Mouse (Mus musculus): Measurements from ENCODE around the gene Zbtb7a. TPM values are rescaled to one million over a fixed set of nuclear protein-coding genes. Genes with fewer than 3 reads are reported as not detected.

Zbtb7a gene
- polyA plus RNA-seq, 1 experiment: 12.7 TPM

- no peak for DNase-seq (ENCODE audit: low read depth)
- TF ChIP-seq CTCF (IDR thresholded peaks at IDR 0.05; ENCODE audit: borderline replicate concordance, extremely low read depth, insufficient read depth, insufficient read length) (no peak), POLR2A (IDR thresholded peaks at IDR 0.05; ENCODE audit: borderline replicate concordance, extremely low read depth, insufficient read depth, insufficient read length, poor library complexity, severe bottlenecking) (no peak)
Observed at GRCm38 (mm10) chr10:81140005-81140404, 5.0 kb downstream of the Zbtb7a start.

DNA sequence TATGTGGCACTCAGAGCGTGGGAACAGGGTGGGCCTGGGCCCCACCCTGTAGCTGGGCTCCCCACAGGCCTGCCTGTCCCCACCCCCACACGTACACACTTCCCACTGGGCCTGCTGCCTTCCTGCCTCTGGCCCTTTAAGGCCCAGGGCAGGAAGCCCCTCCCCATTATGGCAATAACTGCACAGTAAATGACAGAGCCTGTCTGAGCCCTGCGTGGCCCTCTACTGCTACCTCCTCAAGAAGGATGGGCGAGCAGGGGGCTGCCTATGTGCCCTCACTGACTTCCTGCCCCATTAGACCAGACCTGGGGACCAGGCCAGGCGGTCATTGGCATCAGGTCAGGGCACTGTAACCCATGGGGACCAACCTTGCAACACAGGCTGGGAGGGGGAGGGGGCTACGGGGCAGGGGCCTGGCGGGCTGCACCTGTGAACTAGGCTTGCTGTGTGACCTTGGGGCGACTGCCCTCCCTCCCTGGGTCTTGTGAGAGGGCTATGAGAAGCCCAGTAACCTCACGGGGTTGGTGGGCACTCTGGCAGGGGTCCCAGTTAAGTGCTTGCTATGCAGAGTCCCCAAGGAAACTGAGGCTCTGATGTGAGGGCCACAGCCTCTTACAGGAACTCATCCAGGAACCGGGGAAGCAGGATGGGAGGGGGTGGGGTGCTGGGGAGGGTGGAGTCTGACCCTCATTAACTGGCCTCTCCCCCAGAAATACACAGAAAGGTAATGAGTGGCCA is 5.9 kb downstream of the Zbtb7a start:
- TF ChIP-seq POLR2A (IDR thresholded peaks at IDR 0.05; ENCODE audit: borderline replicate concordance, extremely low read depth, insufficient read depth, insufficient read length, poor library complexity, severe bottlenecking): no peak
- TF ChIP-seq CTCF (IDR thresholded peaks at IDR 0.05; ENCODE audit: borderline replicate concordance, extremely low read depth, insufficient read depth, insufficient read length): no peak
- no peak for DNase-seq (ENCODE audit: low read depth)

- TF ChIP-seq CTCF (IDR thresholded peaks at IDR 0.05; ENCODE audit: borderline replicate concordance, extremely low read depth, insufficient read depth, insufficient read length) (no peak), POLR2A (IDR thresholded peaks at IDR 0.05; ENCODE audit: borderline replicate concordance, extremely low read depth, insufficient read depth, insufficient read length, poor library complexity, severe bottlenecking) (no peak)
- no peak for DNase-seq (ENCODE audit: low read depth)
Observed at GRCm38 (mm10) chr10:81141455-81142210, 6.6 kb downstream of the Zbtb7a start.

GRCm38 (mm10) chr10:81142551-81142981 is 7.5 kb downstream of the Zbtb7a start:
- DNase-seq (ENCODE audit: low read depth): peak; percentile 47

GRCm38 (mm10) chr10:81143157-81143633 is 8.2 kb downstream of the Zbtb7a start:
- no peak for TF ChIP-seq CTCF (IDR thresholded peaks at IDR 0.05; ENCODE audit: borderline replicate concordance, extremely low read depth, insufficient read depth, insufficient read length)
- no peak for DNase-seq (ENCODE audit: low read depth)

More at GRCm38 (mm10) chr10:81142551-81142981, 7.5 kb downstream of the Zbtb7a start:
- no peak for TF ChIP-seq POLR2A (IDR thresholded peaks at IDR 0.05; ENCODE audit: borderline replicate concordance, extremely low read depth, insufficient read depth, insufficient read length, poor library complexity, severe bottlenecking)
- no peak for TF ChIP-seq CTCF (IDR thresholded peaks at IDR 0.05; ENCODE audit: borderline replicate concordance, extremely low read depth, insufficient read depth, insufficient read length)

DNA sequence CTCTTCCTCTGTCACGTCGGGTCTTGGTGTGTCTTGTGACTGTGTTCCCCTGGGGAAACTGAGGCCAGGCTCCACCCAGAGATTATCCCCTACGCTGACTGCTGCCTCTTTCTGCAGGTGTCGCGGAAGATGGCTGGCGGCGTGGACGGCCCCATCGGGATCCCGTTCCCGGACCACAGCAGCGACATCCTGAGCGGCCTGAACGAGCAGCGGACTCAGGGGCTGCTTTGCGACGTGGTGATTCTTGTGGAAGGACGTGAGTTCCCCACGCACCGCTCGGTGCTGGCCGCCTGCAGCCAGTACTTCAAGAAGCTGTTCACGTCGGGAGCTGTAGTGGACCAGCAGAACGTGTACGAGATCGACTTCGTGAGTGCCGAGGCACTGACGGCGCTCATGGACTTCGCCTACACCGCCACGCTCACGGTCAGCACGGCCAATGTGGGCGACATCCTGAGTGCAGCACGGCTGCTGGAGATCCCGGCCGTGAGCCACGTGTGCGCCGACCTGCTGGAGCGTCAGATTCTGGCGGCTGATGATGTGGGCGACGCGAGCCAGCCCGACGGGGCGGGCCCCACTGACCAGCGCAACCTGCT is 8.9 kb downstream of the Zbtb7a start:
- no peak for DNase-seq (ENCODE audit: low read depth)
- TF ChIP-seq CTCF (IDR thresholded peaks at IDR 0.05; ENCODE audit: borderline replicate concordance, extremely low read depth, insufficient read depth, insufficient read length) (no peak), POLR2A (IDR thresholded peaks at IDR 0.05; ENCODE audit: borderline replicate concordance, extremely low read depth, insufficient read depth, insufficient read length, poor library complexity, severe bottlenecking) (no peak)

GRCm38 (mm10) chr10:81144667-81145066 is 9.6 kb downstream of the Zbtb7a start:
- TF ChIP-seq CTCF (IDR thresholded peaks at IDR 0.05; ENCODE audit: borderline replicate concordance, extremely low read depth, insufficient read depth, insufficient read length) (no peak), POLR2A (IDR thresholded peaks at IDR 0.05; ENCODE audit: borderline replicate concordance, extremely low read depth, insufficient read depth, insufficient read length, poor library complexity, severe bottlenecking) (no peak)
- no peak for DNase-seq (ENCODE audit: low read depth)

DNA sequence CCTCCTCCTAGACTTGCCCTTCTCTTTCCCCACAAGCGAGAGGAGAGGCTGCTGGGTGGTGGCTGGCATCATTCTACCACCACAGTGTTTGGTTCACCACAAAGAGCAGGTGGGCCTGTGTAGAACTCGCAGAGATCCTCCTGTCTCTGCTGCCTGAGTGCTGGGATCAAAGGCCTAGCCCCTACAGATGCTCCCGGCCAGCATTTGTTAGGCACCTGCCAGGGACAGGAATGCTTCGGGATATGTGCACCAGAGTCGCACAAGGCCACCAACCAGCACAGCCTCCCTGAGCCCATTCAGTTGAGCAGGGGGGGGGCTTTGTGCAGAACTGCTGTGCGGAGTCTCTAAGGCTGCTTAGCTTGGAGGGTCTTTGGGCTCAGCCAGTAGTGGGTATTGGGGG is 10.3 kb downstream of the Zbtb7a start:
- no peak for DNase-seq (ENCODE audit: low read depth)
- TF ChIP-seq POLR2A (IDR thresholded peaks at IDR 0.05; ENCODE audit: borderline replicate concordance, extremely low read depth, insufficient read depth, insufficient read length, poor library complexity, severe bottlenecking) (no peak), CTCF (IDR thresholded peaks at IDR 0.05; ENCODE audit: borderline replicate concordance, extremely low read depth, insufficient read depth, insufficient read length) (no peak)

DNA sequence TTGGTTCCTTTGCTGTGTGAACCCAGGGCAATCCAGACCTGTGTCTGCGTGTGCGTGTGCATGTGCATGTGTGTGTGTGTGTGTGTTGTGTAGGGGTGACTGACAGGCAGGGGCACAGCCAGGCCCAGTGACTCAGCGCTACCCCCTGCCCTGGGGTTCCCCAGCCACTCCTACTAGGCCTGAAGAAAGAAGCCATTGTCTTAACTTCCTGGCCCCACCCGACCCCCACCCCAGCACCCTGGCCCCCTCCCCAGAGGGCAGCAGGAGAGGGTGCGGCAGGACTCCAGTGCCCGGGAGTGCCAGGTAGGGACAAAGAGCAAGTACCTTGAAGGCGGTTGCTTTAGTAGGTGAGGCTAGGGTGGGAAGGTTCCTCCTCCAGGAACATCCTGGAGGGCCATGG is 10.8 kb downstream of the Zbtb7a start:
- TF ChIP-seq POLR2A (IDR thresholded peaks at IDR 0.05; ENCODE audit: borderline replicate concordance, extremely low read depth, insufficient read depth, insufficient read length, poor library complexity, severe bottlenecking) (no peak), CTCF (IDR thresholded peaks at IDR 0.05; ENCODE audit: borderline replicate concordance, extremely low read depth, insufficient read depth, insufficient read length) (no peak)
- DNase-seq (ENCODE audit: low read depth): no peak

DNA sequence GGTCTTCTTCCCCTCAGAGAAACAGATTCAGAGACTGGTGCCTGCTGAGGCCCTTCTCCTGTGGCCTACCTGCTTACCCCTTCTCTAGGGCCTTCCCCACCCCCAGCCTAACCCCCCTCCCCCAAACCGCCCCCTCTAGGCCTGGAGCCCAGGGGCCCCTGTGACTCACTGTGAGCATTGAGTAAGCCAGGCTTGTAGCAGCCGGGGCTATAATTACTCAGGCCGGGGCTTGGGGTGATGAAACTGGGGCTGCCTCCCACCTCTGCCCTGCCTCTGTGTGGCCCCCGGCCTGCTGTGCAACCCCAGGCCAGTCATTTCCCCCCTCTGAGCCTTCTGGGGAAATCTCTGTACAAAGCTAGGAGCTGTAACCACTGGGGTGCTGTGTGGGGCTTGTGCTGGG is 11.3 kb downstream of the Zbtb7a start:
- no peak for TF ChIP-seq POLR2A (IDR thresholded peaks at IDR 0.05; ENCODE audit: borderline replicate concordance, extremely low read depth, insufficient read depth, insufficient read length, poor library complexity, severe bottlenecking)
- TF ChIP-seq CTCF (IDR thresholded peaks at IDR 0.05; ENCODE audit: borderline replicate concordance, extremely low read depth, insufficient read depth, insufficient read length): no peak
- no peak for DNase-seq (ENCODE audit: low read depth)

DNA sequence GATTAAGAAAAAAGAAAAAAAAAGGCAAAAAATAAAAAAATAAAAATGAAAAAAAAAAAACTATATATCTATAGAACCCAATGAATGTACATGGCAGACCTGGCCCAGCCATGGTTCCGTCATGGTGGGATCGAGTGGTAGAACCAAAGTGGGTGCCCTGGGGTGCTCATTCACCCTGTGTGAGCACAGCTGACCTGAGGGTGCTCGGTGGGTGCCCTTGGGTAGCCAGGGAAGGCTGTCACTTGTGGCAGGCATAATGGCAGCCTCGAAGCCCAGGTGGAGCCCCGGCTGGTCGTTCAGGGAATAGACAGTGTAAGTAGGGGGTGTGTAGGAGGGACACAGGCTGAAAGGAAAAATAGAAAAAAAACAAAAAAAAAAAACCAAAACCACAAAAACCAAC is 16.2 kb downstream of the Zbtb7a start:
- no peak for DNase-seq (ENCODE audit: low read depth)
- TF ChIP-seq POLR2A (IDR thresholded peaks at IDR 0.05; ENCODE audit: borderline replicate concordance, extremely low read depth, insufficient read depth, insufficient read length, poor library complexity, severe bottlenecking) (no peak), CTCF (IDR thresholded peaks at IDR 0.05; ENCODE audit: borderline replicate concordance, extremely low read depth, insufficient read depth, insufficient read length) (no peak)

Data from brain, embryonic 14.5 days (tissue).